Mouse (Mus musculus) intestine, embryonic 15.5 days (tissue): ENCODE data around the gene Rbm4. TPM values are rescaled to one million over a fixed set of nuclear protein-coding genes. Genes with fewer than 3 reads are reported as not detected.
A peak's percentile ranks its signal among the peaks of the same experiment; 100 is the strongest.
"Not testable (repeated sequence)": the region's sequence is repeated elsewhere in the genome, so short reads cannot be mapped to it uniquely, and the experiment has no call there.

Experiments used
- ATAC-seq: fragments of 200-750 bp; cut with Nextera tagmentation; 2 replicates; pipeline ENCODE4 v1.8.0; 2017; ENCODE audit warnings: moderate TSS enrichment, moderate library complexity
- H3K27ac ChIP-seq: fragments of 300-500 bp; sonication (generic); 2 replicates; pipeline ENCODE4 v1.5.1; 2015; ENCODE audit warnings: mild to moderate bottlenecking, inconsistent platforms
- H3K27me3 ChIP-seq: fragments of 300-500 bp; sonication (generic); replicated peaks from 2 replicates; pipeline ENCODE4 v1.6.1; 2015; ENCODE audit warnings: inconsistent platforms
- H3K36me3 ChIP-seq: fragments of 300-500 bp; sonication (generic); 2 replicates; pipeline ENCODE4 v1.6.1; 2015; ENCODE audit warnings: inconsistent platforms
- H3K4me1 ChIP-seq: fragments of 300-500 bp; sonication (generic); replicated peaks from 2 replicates; pipeline ENCODE4 v1.6.1; 2015; ENCODE audit warnings: inconsistent platforms
- H3K4me2 ChIP-seq: fragments of 300-500 bp; sonication (generic); replicated peaks from 2 replicates; pipeline ENCODE4 v1.6.1; 2015; ENCODE audit warnings: mild to moderate bottlenecking, inconsistent platforms
- H3K4me3 ChIP-seq: fragments of 300-500 bp; sonication (generic); replicated peaks from 2 replicates; pipeline ENCODE4 v1.5.1; 2015; ENCODE audit warnings: inconsistent platforms
- H3K9ac ChIP-seq: fragments of 300-500 bp; sonication (generic); 2 replicates; pipeline ENCODE4 v1.6.1; 2015; ENCODE audit warnings: inconsistent platforms
- H3K9me3 ChIP-seq: fragments of 300-500 bp; sonication (generic); 2 replicates; pipeline ENCODE4 v1.6.1; 2016; ENCODE audit warnings: inconsistent platforms
- WGBS: fragments of 180-500 bp; shearing (Covaris S2); methylation state at CpG from one replicate; pipeline ENCODE4 v1.1.7; 2015; 5-methylcytosine and 5-hydroxymethylcytosine counted together
- polyA plus RNA-seq: library from polyadenylated mRNA; unstranded; fragments of >200 nt; fragmentation: Nextera tagmentation; extraction: Ambion mirVana; gene quantifications from 2 replicates; pipeline ENCODE4 v1.2.1, GENCODE M21; 2015

The Rbm4 gene
- polyA plus RNA-seq, 1 experiment from 2014 or later = 43.8 TPM

DNA sequence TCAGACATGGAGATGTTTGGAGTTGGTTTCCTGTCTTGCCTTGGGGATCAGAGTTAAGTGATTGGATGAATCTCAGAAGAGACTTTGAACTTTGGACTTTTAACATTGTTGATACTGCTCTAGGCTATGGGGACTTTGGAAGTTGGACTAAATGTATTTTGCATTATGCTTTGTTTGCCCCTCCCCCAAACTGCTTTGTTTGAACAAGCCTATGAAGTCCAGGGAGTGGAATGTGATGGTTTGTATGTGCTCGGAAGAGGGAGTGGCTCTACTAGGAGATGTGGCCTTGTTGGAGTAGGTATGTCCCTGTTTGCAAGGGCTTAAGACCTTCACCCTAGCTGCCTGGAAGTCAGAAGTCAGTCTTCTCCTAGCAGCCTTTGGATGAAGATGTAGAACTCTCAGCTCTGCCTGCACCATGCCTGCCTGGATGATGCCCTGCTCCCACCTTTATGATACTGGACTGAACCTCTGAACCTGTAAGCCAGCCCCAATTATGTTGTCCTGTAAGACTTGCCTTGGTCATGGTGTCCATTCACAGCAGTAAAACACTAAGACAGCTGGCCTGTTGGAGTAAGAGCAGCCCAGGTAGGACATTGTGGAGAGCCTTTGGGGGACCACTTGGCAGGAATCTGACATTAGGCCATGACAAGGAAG is 23.6 kb upstream of the Rbm4 start:
- H3K9ac ChIP-seq = no peak overlapping the region
- H3K27me3 ChIP-seq = no peaks in the 10 kb centered on the region
- H3K4me1 ChIP-seq = peaks cover 2% of the 10 kb centered on the region; the same call in 1 of the 2 replicates
- no peaks in the 10 kb centered on the region for H3K36me3 ChIP-seq
- H3K4me2 ChIP-seq = no peak overlapping the region; the same call in 1 of the 2 replicates
- 0 out of 2 replicates have a peak, but pooled peaks cover 2% of the 10 kb centered on the region for H3K9me3 ChIP-seq
- H3K4me3 ChIP-seq = no peak overlapping the region
- peak; percentile 77 for ATAC-seq
- 39% methylated on average over 1 of the region's 1 CpGs for WGBS
- H3K27ac ChIP-seq = peak overlapping the region; percentile 72

DNA sequence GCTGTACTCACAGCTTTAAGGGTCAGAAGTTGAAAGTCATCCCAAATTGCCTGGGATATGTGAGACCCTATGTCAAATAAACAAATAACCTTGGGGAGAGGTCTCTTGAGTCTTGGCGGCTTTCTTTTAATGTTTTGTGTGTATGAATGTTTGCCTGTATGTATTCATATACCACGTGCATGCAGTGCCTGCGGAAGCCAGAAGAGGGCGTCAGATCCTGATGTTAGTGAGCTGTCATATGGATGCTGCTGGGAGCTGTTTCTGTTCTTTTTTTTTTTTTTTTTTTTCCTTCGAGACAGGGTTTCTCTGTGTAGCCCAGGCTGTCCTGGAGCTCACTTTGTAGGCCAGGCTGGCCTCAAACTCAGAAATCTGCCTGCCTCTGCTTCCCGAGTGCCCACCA is 19.3 kb upstream of the Rbm4 start:
- Histone ChIP-seq H3K4me1 (peaks cover 9% of the 10 kb centered on the region), H3K9ac (no peak overlapping the region), H3K4me3 (no peak overlapping the region), H3K36me3 (no peaks in the 10 kb centered on the region), H3K4me2 (no peak overlapping the region), H3K9me3 (0 out of 2 replicates have a peak, but pooled peaks cover 2% of the 10 kb centered on the region), H3K27me3 (no peaks in the 10 kb centered on the region), H3K27ac (no peak overlapping the region)
- WGBS = 83% methylated on average over 6 of the region's 6 CpGs
- ATAC-seq = no peak

DNA sequence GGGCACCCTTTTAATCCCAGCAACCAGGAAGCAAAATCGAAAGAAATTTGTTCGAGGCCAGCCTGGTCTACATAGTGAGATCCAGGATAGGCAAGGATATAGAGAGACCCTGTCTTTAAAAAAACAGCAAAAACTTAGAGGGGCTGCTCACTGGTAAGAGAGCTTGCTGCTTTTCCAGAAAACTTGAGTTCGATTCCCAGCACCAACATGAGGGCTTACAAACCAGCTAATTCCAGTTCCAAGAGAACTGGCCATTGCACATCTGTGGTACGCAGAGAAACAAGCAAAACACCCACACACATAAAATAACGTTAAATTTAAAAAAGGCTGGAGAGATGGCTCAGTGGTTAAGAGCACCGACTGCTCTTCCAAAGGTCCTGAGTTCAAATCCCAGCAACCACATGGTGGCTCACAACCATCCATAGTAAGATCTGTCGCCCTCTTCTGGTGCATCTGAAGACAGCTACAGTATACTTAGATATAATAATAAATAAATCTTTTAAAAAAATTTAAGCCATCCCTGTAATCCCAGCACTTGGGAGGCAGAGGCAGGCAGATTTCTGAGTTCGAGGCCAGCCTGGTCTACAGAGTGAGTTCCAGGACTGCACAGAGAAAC is 18.7 kb upstream of the Rbm4 start:
- H3K4me1 ChIP-seq, ATAC-seq, H3K36me3 ChIP-seq, H3K9me3 ChIP-seq, H3K27me3 ChIP-seq: not testable (repeated sequence)
- Histone ChIP-seq H3K4me3 (peak overlapping the region; percentile 78), H3K27ac (peak overlapping the region; percentile 98), H3K9ac (peak overlapping the region; percentile 89), H3K4me2 (peak overlapping the region; percentile 55)
- 72% methylated on average over 8 of the region's 8 CpGs for WGBS

DNA sequence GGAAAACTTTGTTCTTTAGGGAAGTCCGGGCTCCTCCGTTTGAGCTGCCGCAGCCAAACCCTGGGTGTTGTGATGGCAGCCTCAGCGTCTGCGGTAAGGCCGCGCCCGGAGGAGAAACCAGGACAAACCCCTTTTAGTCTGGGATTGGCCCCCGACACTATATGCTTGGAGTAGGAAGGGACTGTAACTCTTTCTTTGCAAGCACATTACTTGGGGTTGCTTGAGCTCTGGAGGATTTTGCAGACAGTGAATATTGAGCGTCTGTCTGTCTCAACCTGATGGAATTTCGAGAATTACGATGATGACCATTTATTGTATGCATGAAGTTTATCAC is 18.2 kb upstream of the Rbm4 start:
- H3K4me2 ChIP-seq = peak overlapping the region; percentile 55
- H3K27me3 ChIP-seq = no peaks in the 10 kb centered on the region
- peak overlapping the region; percentile 78 for H3K4me3 ChIP-seq
- peak overlapping the region; percentile 98 for H3K27ac ChIP-seq
- peak overlapping the region; percentile 89 for H3K9ac ChIP-seq
- H3K4me1 ChIP-seq = peaks cover 7% of the 10 kb centered on the region
- no peak; the same call in 1 of the 2 replicates for ATAC-seq
- H3K9me3 ChIP-seq = 0 out of 2 replicates have a peak, but pooled peaks cover 2% of the 10 kb centered on the region
- 2% methylated on average over 12 of the region's 12 CpGs for WGBS
- H3K36me3 ChIP-seq = no peaks in the 10 kb centered on the region

DNA sequence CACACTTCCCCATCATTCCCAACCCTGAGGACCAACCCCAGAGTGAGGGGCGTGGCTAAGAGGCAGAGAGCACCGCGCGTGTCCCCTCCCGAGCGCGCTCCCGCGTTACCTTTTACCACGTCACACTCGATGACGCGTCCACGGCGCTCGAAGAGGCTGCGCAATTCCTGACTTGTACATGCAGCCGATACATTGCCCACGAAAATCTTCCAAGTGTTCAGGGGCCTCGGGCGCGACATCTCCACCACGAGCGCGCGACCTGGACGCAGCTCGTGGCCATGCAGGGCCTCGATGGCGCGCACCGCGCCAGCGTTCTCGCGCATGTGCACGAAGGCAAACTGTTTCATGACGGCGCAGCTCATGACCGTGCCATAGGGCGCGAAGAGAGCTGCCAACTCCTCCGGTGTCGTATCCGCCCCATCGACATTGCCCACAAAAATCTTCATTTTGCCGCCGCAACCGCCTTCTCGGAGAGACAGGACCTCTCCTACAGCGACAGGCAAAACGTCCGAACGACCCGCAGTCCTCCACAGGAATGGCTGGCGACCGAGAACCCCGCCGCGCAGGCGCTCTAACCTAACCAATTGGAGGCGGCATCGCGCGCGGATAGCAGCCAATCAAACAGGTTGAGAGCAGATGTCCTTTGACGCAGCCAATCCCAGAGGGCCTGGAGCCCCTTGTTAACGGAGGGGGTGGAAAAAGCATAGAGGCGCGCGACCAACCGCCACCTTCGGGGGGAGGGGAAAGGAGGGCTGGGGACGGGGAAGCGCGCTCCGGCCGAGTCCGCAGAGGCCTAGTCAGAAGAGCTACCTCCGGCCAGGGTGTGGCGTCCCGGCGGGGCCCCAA is 17.6 kb upstream of the Rbm4 start, which contains the start of the genes Gm21992 and Rbm14:
Gene Gm21992, minus strand, starts transcription at position 550 of the 846 bp plus-strand sequence.
Gene Rbm14, minus strand, starts transcription at position 572 of the 846 bp plus-strand sequence.
- 0 out of 2 replicates have a peak, but pooled peaks cover 2% of the 10 kb centered on the region for H3K9me3 ChIP-seq
- H3K4me1 ChIP-seq = peaks cover 7% of the 10 kb centered on the region
- H3K9ac ChIP-seq = peak within 1 kb of the TSS; percentile 89
- peak; percentile 99 for ATAC-seq
- peak within 1 kb of the TSS; percentile 98 for H3K27ac ChIP-seq
- under 1% methylated on average over 83 of the region's 83 CpGs for WGBS
- H3K4me3 ChIP-seq = peak within 1 kb of the TSS; percentile 78
- H3K36me3 ChIP-seq = no peaks in the 10 kb centered on the region
- peak within 1 kb of the TSS; percentile 75 for H3K4me2 ChIP-seq
- no peaks in the 10 kb centered on the region for H3K27me3 ChIP-seq

DNA sequence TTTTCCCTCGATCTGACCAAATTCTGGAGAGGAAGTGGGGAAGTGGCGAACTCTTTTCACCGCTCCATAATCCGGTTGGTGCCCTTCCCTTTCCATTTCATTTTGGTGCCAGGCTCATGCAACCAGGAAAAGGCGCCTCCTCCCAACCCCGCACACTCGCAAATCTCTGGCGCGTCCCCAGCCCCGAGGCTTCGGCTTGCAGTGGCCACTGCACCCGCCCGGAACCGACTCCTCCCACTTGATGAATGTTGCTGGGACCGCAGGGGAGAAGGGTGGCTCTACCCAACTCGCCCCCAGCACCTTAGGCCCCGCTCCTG is 17.0 kb upstream of the Rbm4 start:
- Histone ChIP-seq H3K27ac (peak overlapping the region; percentile 94), H3K4me3 (peak overlapping the region; percentile 78), H3K27me3 (no peaks in the 10 kb centered on the region), H3K9me3 (0 out of 2 replicates have a peak, but pooled peaks cover under 1% of the 10 kb centered on the region), H3K36me3 (no peaks in the 10 kb centered on the region), H3K4me1 (peaks cover 7% of the 10 kb centered on the region), H3K9ac (peak overlapping the region; percentile 68), H3K4me2 (peak overlapping the region; percentile 75)
- ATAC-seq = no peak
- WGBS = 0% methylated on average over 16 of the region's 17 CpGs

DNA sequence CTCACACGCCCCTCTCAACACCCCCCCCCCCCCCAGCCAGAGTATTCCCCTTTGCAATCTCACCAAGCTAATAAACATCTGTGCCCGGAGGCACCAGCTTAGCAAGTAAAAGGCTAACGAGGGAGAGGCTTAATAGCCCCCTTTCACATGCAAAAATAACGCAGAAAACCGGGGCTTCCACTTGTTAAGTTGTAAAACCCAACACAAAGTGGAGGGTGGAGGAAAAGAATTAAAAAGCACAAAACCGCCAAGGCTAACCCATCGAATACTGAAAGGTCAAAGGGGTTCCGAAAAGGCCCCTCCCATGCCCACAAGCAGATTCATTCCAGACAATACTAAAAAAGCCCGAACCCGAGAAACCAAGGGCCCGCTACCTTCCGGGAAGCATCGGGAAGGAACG is 16.6 kb upstream of the Rbm4 start:
- Histone ChIP-seq H3K4me2 (peak overlapping the region; percentile 75), H3K27ac (peak overlapping the region; percentile 94; the same call in 1 of the 2 replicates), H3K9ac (peak overlapping the region; percentile 68), H3K27me3 (no peaks in the 10 kb centered on the region), H3K9me3 (no peaks in the 10 kb centered on the region), H3K4me3 (peak overlapping the region; percentile 78), H3K36me3 (no peaks in the 10 kb centered on the region), H3K4me1 (peaks cover 7% of the 10 kb centered on the region)
- no peak for ATAC-seq
- WGBS = 0% methylated on average over 14 of the region's 14 CpGs

DNA sequence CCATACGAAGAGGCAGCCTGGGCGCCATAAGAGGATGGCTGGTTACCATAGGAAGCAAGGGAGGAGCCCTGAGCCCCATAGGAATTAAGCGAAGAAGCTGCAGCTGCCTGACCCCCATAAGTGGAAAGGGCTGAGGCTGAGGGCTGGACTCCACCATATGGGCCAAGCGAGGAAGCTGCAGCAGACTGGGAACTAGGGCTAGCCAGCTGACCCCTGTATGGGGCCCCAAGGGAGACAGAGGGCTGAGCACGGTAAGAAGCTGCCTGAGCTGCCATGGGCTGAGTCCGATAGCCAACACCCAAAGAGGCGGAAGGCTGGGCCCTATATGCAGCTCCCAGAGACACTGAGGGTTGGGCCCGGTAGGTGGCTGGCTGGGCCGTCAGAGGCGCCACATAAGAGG is 9.6 kb upstream of the Rbm4 start:
- WGBS = 77% methylated on average over 10 of the region's 10 CpGs
- H3K4me2 ChIP-seq = no peak overlapping the region

DNA sequence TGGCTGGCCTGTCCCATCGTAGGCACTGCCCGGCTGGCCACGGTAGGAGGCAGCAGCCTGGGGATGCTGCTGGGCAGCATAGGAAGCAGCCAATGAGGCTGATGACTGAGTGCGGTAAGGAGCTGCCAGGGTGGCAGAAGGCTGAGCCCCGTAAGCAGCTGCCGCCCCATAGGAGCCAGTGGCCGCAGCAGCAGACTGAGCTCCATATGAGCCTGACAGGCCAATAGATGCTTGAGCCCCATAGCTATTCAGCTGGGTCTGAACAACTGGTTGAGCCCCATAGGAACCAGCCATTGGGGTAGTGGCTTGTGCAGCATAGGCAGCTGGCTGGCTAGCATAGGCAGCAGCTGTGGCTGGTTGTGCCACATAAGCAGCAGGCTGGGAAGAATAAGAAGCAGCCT is 9.0 kb upstream of the Rbm4 start:
- H3K9ac ChIP-seq = no peak overlapping the region
- H3K4me2 ChIP-seq = no peak overlapping the region
- H3K27ac ChIP-seq = no peak overlapping the region
- no peak overlapping the region for H3K4me3 ChIP-seq
- no peak for ATAC-seq
- peaks cover 45% of the 10 kb centered on the region for H3K36me3 ChIP-seq
- H3K27me3 ChIP-seq = no peaks in the 10 kb centered on the region
- 98% methylated on average over 7 of the region's 7 CpGs for WGBS
- peaks cover 7% of the 10 kb centered on the region; the same call in 1 of the 2 replicates for H3K4me1 ChIP-seq
- H3K9me3 ChIP-seq = no peaks in the 10 kb centered on the region

More for the DNA sequence above, 9.6 kb upstream of the Rbm4 start:
- Histone ChIP-seq H3K4me3 (no peak overlapping the region), H3K36me3 (peaks cover 45% of the 10 kb centered on the region), H3K9ac (no peak overlapping the region), H3K27me3 (no peaks in the 10 kb centered on the region), H3K27ac (no peak overlapping the region), H3K9me3 (no peaks in the 10 kb centered on the region), H3K4me1 (peaks cover 7% of the 10 kb centered on the region; the same call in 1 of the 2 replicates)
- ATAC-seq = no peak; the same call in 1 of the 2 replicates

DNA sequence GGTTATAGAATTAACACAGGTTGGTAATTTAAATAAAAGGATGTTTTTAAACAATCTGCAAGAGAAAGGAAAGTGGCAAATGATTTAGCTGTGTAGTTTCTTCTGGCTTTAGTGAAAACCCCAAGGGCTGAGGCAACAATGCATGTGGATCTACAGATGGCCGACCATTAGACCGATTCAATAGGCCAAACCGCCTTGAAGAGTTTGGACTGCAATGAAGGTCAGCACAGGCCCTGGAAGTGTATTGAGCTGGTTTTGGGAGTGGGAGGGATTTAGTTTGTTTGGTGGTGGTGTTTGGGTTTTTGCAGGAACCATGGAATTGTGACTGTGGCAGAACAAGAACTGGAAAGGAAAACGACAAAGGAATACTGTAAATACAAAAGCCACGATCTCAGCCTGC is 5.4 kb upstream of the Rbm4 start:
- WGBS = 93% methylated on average over 5 of the region's 5 CpGs
- Histone ChIP-seq H3K9ac (no peak overlapping the region; the same call in 1 of the 2 replicates), H3K36me3 (peaks cover 48% of the 10 kb centered on the region), H3K4me2 (no peak overlapping the region), H3K27ac (no peak overlapping the region), H3K27me3 (no peaks in the 10 kb centered on the region), H3K9me3 (no peaks in the 10 kb centered on the region), H3K4me1 (peaks cover 12% of the 10 kb centered on the region; the same call in 1 of the 2 replicates), H3K4me3 (no peak overlapping the region)
- ATAC-seq = no peak

DNA sequence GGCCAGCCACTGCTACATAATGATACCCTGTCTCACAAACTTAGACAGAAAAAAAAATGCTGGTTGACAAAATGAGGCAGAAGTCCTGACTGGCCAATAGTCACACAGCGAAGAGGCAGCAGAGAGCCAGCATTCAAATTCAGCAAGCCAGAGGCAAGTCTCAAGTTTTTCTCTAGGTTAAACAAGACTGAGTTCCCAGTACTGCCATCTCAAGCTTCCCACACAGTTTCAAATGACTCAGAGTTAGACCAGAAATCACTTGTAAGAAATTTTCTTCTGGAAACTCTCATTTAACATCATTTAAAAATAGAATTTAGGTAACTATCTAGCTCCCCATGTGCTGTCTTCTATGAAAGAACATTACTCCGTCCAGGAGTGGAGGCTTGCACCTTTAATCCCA is 4.1 kb upstream of the Rbm4 start:
- no peak overlapping the region for H3K4me3 ChIP-seq
- H3K4me2 ChIP-seq = no peak overlapping the region
- H3K9me3 ChIP-seq = no peaks in the 10 kb centered on the region
- H3K36me3 ChIP-seq = peaks cover 37% of the 10 kb centered on the region
- H3K9ac ChIP-seq = no peak overlapping the region
- no peak for ATAC-seq
- H3K27me3 ChIP-seq = no peaks in the 10 kb centered on the region
- H3K27ac ChIP-seq = no peak overlapping the region
- 0 out of 2 replicates have a peak, but pooled peaks cover 6% of the 10 kb centered on the region for H3K4me1 ChIP-seq
- 88% methylated on average over 2 of the region's 2 CpGs for WGBS

DNA sequence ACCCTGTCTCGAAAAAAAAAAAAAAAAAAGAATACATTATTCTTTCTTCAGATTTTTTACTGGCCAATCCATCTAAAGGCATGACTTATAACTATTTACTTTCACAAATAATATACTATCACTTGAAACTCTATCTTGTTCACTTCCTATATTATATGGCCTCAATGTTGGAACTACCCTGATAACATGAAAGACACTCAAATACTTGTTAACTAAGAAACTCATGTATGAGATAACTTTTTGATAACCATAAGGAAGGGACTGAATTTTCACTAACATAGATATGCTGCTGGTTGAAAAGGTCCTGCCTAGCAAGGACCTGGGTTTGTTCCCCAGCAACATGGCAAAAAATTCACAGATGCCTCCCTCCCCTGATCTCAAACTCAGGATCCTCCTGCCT is 2.2 kb upstream of the Rbm4 start:
- 65% methylated on average over 1 of the region's 1 CpGs for WGBS
- Histone ChIP-seq H3K9me3 (no peaks in the 10 kb centered on the region), H3K27me3 (no peaks in the 10 kb centered on the region), H3K9ac (no peak overlapping the region), H3K4me2 (no peak overlapping the region), H3K27ac (no peak overlapping the region), H3K36me3 (peaks cover 17% of the 10 kb centered on the region), H3K4me1 (peaks cover 17% of the 10 kb centered on the region), H3K4me3 (no peak overlapping the region)
- no peak for ATAC-seq
